Comparison of ENCODE assay signal across 8 mouse cellular contexts in the genomic region with DNA sequence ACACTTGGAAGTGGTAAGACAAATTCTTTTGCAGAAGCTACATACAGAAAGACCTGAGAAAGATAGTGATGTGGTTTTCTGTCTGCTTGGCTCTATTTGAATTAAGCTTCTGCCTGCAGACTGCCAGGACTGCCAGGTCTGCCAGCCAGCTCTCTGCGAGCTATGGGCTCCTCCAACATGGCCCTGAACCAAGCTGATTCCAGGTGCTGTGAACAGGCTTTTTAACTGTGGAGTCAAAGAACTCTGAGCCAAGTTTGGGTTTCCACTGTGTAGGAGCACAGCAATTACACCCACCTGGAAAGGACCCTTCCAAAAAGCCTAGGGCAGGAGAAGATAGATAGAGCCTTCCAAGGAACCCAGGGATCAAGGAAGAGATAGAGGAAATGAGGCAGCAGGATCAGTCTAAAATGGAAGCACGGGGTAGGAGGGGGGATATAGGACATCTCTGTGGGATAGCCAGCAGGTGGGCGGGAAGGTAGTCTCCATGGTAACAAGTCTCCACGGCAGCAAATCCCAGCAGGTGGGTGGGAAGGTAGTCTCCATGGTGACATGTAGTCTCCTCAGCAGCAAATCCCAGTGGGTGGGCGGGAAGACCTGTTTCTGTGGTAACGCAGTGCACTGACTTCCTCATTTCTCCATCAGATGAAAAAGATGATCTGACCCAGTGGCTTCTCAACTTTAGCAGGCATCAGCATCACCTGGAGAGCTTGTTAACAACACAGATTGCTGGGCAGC. TPM values are rescaled to one million over a fixed set of nuclear protein-coding genes. Genes with fewer than 3 reads are reported as not detected.
DNase-seq lines count a peak whose midpoint lies in the region.

No protein-coding gene starts in this region.

- intact Hi-C loops in left cerebral cortex, postnatal 14 days (cut with DNase I): no loop called here
- intact Hi-C loops in heart, postnatal 36 days (cut with DNase I): no loop called here
- intact Hi-C loops in gastrocnemius, postnatal 14 days (cut with DNase I; ENCODE audit: low total_unique reads): no loop called here

- peak; percentile 47 for DNase-seq in embryo, embryonic 10 days (ENCODE audit: low spot score)
- no peak for DNase-seq in embryo, embryonic 9.5 days (ENCODE audit: extremely low spot score)
- peak; percentile 76 to 82 for DNase-seq in frontal cortex, postnatal 36 days (ENCODE audit: low spot score in 2 of 2)
- peak; percentile 80 to 93 for DNase-seq in left cerebral cortex, postnatal 14 days (ENCODE audit: low spot score in 2 of 2)
- peak; percentile 85 to 89 for DNase-seq in right cerebral cortex, postnatal 36 days (ENCODE audit: low spot score in 2 of 2)
- no peak for DNase-seq in heart, postnatal 36 days
- no peak for DNase-seq in c-Kit-positive CD71-positive TER-119-positive erythroid progenitor cells, embryonic 14.5 days (ENCODE audit: low spot score)
- DNase-seq in gastrocnemius, postnatal 14 days: no peak

RNA-seq across cellular contexts. Expression of a gene that starts 14.8 kb away (rescaled TPM):
- total RNA-seq in left cerebral cortex, postnatal 14 days (2021): 100 to 1,000 TPM; 220 to 223 TPM
- total RNA-seq in heart, postnatal 36 days (2021): under 1 TPM; 0.22 to 0.50 TPM
- under 1 TPM; 0.18 to 0.66 TPM for total RNA-seq in gastrocnemius, postnatal 14 days (2021)

RNA-seq across cellular contexts. Expression of a gene that starts 40.0 kb away (rescaled TPM):
- total RNA-seq in left cerebral cortex, postnatal 14 days (2021): 10 to 100 TPM; 21.1 to 22.7 TPM
- 10 to 100 TPM; 19.8 to 23.2 TPM for total RNA-seq in heart, postnatal 36 days (2021)
- 10 to 100 TPM; 15.0 to 19.7 TPM for total RNA-seq in gastrocnemius, postnatal 14 days (2021)

RNA-seq across cellular contexts. Expression of a gene that starts 45.0 kb away (rescaled TPM):
- total RNA-seq in left cerebral cortex, postnatal 14 days (2021): not detected
- not detected for total RNA-seq in heart, postnatal 36 days (2021)
- total RNA-seq in gastrocnemius, postnatal 14 days (2021): not detected

RNA-seq across cellular contexts. Expression of a gene that starts 45.7 kb away (rescaled TPM):
- 1 to 10 TPM; 3.0 to 3.1 TPM for total RNA-seq in left cerebral cortex, postnatal 14 days (2021)
- 1 to 10 TPM; 8.8 to 9.0 TPM for total RNA-seq in heart, postnatal 36 days (2021)
- total RNA-seq in gastrocnemius, postnatal 14 days (2021): 1 to 10 TPM; 5.2 to 7.1 TPM

RNA-seq across cellular contexts. Expression of a gene that starts 50.0 kb away (rescaled TPM):
- not detected for total RNA-seq in left cerebral cortex, postnatal 14 days (2021)
- total RNA-seq in heart, postnatal 36 days (2021): not detected
- total RNA-seq in gastrocnemius, postnatal 14 days (2021): not detected

Comparison
In these comparisons a context has a peak if more than half of its experiments do, and no peak if none do; other contexts are left out.
1. DNase-seq: peak in embryo, embryonic 10 days (single experiment), frontal cortex, postnatal 36 days (2 of 2), left cerebral cortex, postnatal 14 days (2 of 2) and right cerebral cortex, postnatal 36 days (2 of 2); none in embryo, embryonic 9.5 days (single experiment), heart, postnatal 36 days (0 of 2), c-Kit-positive CD71-positive TER-119-positive erythroid progenitor cells, embryonic 14.5 days (single experiment) and gastrocnemius, postnatal 14 days (single experiment).
2. RNA of a gene that starts 14.8 kb away (total RNA-seq): 220 to 223 TPM in left cerebral cortex, postnatal 14 days; 0.18 to 0.66 TPM in gastrocnemius, postnatal 14 days and 0.22 to 0.50 TPM in heart, postnatal 36 days; every median in the first group is over 100 times any median in the second.